Mouse (Mus musculus) hindbrain, embryonic 14.5 days (tissue): ENCODE data around the gene Svs2. TPM values are rescaled to one million over a fixed set of nuclear protein-coding genes. Genes with fewer than 3 reads are reported as not detected.
"Not testable (repeated sequence)": the region's sequence is repeated elsewhere in the genome, so short reads cannot be mapped to it uniquely, and the experiment has no call there.

Source experiments
- ATAC-seq: fragments of 200-750 bp; cut with Nextera tagmentation; 2 replicates; pipeline ENCODE4 v1.8.0; 2017; ENCODE audit warnings: moderate number of reproducible peaks, mild to moderate bottlenecking, moderate TSS enrichment, moderate library complexity; ENCODE audit not compliant: low FRiP score
- DNase-seq: peaks from one replicate; pipeline ENCODE4 v3.0.0-alpha.2; 2015; ENCODE audit warnings: low spot score
- H3K27ac ChIP-seq: fragments of 300-500 bp; sonication (generic); 2 replicates; pipeline ENCODE4 v1.5.1; 2014; ENCODE audit warnings: mild to moderate bottlenecking, moderate library complexity
- H3K27me3 ChIP-seq: fragments of 300-500 bp; sonication (generic); 2 replicates; pipeline ENCODE4 v1.6.1; 2014; ENCODE audit warnings: mild to moderate bottlenecking, low read length, mixed read lengths; ENCODE audit not compliant: control insufficient read depth, insufficient read depth
- H3K36me3 ChIP-seq: fragments of 300-500 bp; sonication (generic); replicated peaks from 2 replicates; pipeline ENCODE4 v1.6.1; 2014; ENCODE audit not compliant: control insufficient read depth, insufficient read depth
- H3K4me1 ChIP-seq: fragments of 300-500 bp; sonication (generic); replicated peaks from 2 replicates; pipeline ENCODE4 v1.6.1; 2014; ENCODE audit warnings: antibody characterized with exemption, low read length, mixed read lengths; ENCODE audit not compliant: control insufficient read depth, insufficient read depth
- H3K4me2 ChIP-seq: fragments of 300-500 bp; sonication (generic); replicated peaks from 2 replicates; pipeline ENCODE4 v1.6.1; 2014; ENCODE audit warnings: mild to moderate bottlenecking, moderate library complexity
- H3K4me3 ChIP-seq: fragments of 300-500 bp; sonication (generic); replicated peaks from 2 replicates; pipeline ENCODE4 v1.5.1; 2014; ENCODE audit warnings: mild to moderate bottlenecking, low read length
- H3K9ac ChIP-seq: fragments of 300-500 bp; sonication (generic); 2 replicates; pipeline ENCODE4 v1.6.1; 2014
- H3K9me3 ChIP-seq: fragments of 300-500 bp; sonication (generic); 2 replicates; pipeline ENCODE4 v1.6.1; 2016; ENCODE audit warnings: low read length; ENCODE audit not compliant: control insufficient read depth
- WGBS: fragments of 180-500 bp; shearing (Covaris S2); extraction: QIAGEN DNeasy Blood & Tissue Kit; methylation state at CpG from one replicate; pipeline ENCODE4 v1.1.7; 2014; 5-methylcytosine and 5-hydroxymethylcytosine counted together
- polyA plus RNA-seq: library from polyadenylated mRNA; unstranded; fragments of >200 nt; fragmentation: Nextera tagmentation; extraction: Ambion mirVana; gene quantifications from 2 replicates; pipeline ENCODE4 v1.2.1, GENCODE M21; 2014

Svs2 gene
- polyA plus RNA-seq, 1 experiment from 2014 or later: not detected

- H3K4me2 ChIP-seq: no peak overlapping the region
- H3K9ac ChIP-seq: no peak overlapping the region
- ATAC-seq (no peak), DNase-seq (no peak)
- no peaks in the 10 kb centered on the region for H3K27me3 ChIP-seq
- H3K27ac ChIP-seq: no peak overlapping the region
- H3K36me3 ChIP-seq: no peaks in the 10 kb centered on the region
- 81% methylated on average over 4 of the region's 4 CpGs for WGBS
- no peaks in the 10 kb centered on the region for H3K9me3 ChIP-seq
- H3K4me1 ChIP-seq: no peaks in the 10 kb centered on the region
- no peak overlapping the region for H3K4me3 ChIP-seq
Observed at GRCm38 (mm10) chr2:164206676-164207075, 31.6 kb downstream of the Svs2 start.

GRCm38 (mm10) chr2:164206011-164206410, 32.3 kb downstream of the Svs2 start:
- not testable (repeated sequence) for H3K4me2 ChIP-seq, H3K27me3 ChIP-seq, DNase-seq, H3K4me3 ChIP-seq, H3K9ac ChIP-seq, H3K9me3 ChIP-seq, H3K36me3 ChIP-seq, H3K27ac ChIP-seq, ATAC-seq, H3K4me1 ChIP-seq
- WGBS: 89% methylated on average over 10 of the region's 10 CpGs

GRCm38 (mm10) chr2:164199626-164200327, 38.5 kb downstream of the Svs2 start, which contains the start of gene Wfdc15a:
Wfdc15a (minus strand) TSS chr2:164200130.
- 75% methylated on average over 20 of the region's 20 CpGs for WGBS
- ATAC-seq: no peak

GRCm38 (mm10) chr2:164196700-164196990, 41.6 kb downstream of the Svs2 start:
- no peak for ATAC-seq
- H3K4me3 ChIP-seq: no peak overlapping the region
- WGBS: 85% methylated on average over 5 of the region's 5 CpGs
- no peak for DNase-seq
- no peaks in the 10 kb centered on the region for H3K36me3 ChIP-seq
- no peak overlapping the region for H3K4me2 ChIP-seq
- no peak overlapping the region for H3K9ac ChIP-seq
- H3K9me3 ChIP-seq: no peaks in the 10 kb centered on the region
- no peak overlapping the region for H3K27ac ChIP-seq
- no peaks in the 10 kb centered on the region for H3K27me3 ChIP-seq
- no peaks in the 10 kb centered on the region for H3K4me1 ChIP-seq

More at GRCm38 (mm10) chr2:164199626-164200327, 38.5 kb downstream of the Svs2 start, which contains the start of gene Wfdc15a:
- no peak within 1 kb of the TSS for H3K4me3 ChIP-seq
- no peaks in the 10 kb centered on the region for H3K4me1 ChIP-seq
- DNase-seq: no peak
- H3K9ac ChIP-seq: no peak within 1 kb of the TSS
- H3K4me2 ChIP-seq: no peak within 1 kb of the TSS
- H3K9me3 ChIP-seq: no peaks in the 10 kb centered on the region
- H3K27me3 ChIP-seq: no peaks in the 10 kb centered on the region
- H3K36me3 ChIP-seq: no peaks in the 10 kb centered on the region
- H3K27ac ChIP-seq: no peak within 1 kb of the TSS

- Histone ChIP-seq H3K9me3 (no peaks in the 10 kb centered on the region), H3K27ac (no peak overlapping the region), H3K4me1 (no peaks in the 10 kb centered on the region), H3K27me3 (no peaks in the 10 kb centered on the region), H3K4me2 (no peak overlapping the region), H3K36me3 (no peaks in the 10 kb centered on the region), H3K4me3 (no peak overlapping the region), H3K9ac (no peak overlapping the region)
- no peak for ATAC-seq
- WGBS: 89% methylated on average over 5 of the region's 5 CpGs
- DNase-seq: no peak
Observed at GRCm38 (mm10) chr2:164195971-164196699, 42.1 kb downstream of the Svs2 start.

- ATAC-seq: no peak
- Histone ChIP-seq H3K27me3 (no peaks in the 10 kb centered on the region), H3K4me3 (no peak overlapping the region), H3K36me3 (no peaks in the 10 kb centered on the region), H3K4me2 (no peak overlapping the region), H3K27ac (no peak overlapping the region), H3K4me1 (no peaks in the 10 kb centered on the region), H3K9ac (no peak overlapping the region), H3K9me3 (no peaks in the 10 kb centered on the region)
- DNase-seq: no peak
- 83% methylated on average over 5 of the region's 5 CpGs for WGBS
Observed at GRCm38 (mm10) chr2:164194959-164195630, 43.2 kb downstream of the Svs2 start.

GRCm38 (mm10) chr2:164192279-164192678, 46.0 kb downstream of the Svs2 start:
- Histone ChIP-seq H3K4me3 (no peak overlapping the region), H3K27me3 (no peaks in the 10 kb centered on the region), H3K27ac (no peak overlapping the region), H3K36me3 (no peaks in the 10 kb centered on the region), H3K4me1 (no peaks in the 10 kb centered on the region), H3K9ac (no peak overlapping the region), H3K9me3 (no peaks in the 10 kb centered on the region), H3K4me2 (no peak overlapping the region)
- no peak for ATAC-seq
- DNase-seq: no peak

- no peaks in the 10 kb centered on the region for H3K27me3 ChIP-seq
- no peaks in the 10 kb centered on the region for H3K4me1 ChIP-seq
- H3K9me3 ChIP-seq: no peaks in the 10 kb centered on the region
- DNase-seq (no peak), ATAC-seq (no peak)
- H3K36me3 ChIP-seq: no peaks in the 10 kb centered on the region
- 94% methylated on average over 6 of the region's 6 CpGs for WGBS
- H3K27ac ChIP-seq: no peak within 1 kb of the TSS
- H3K4me2 ChIP-seq: no peak within 1 kb of the TSS
- no peak within 1 kb of the TSS for H3K9ac ChIP-seq
- no peak within 1 kb of the TSS for H3K4me3 ChIP-seq
Observed at GRCm38 (mm10) chr2:164190576-164190975, 47.7 kb downstream of the Svs2 start, which contains the start of gene Wfdc12. Wfdc12 (minus strand) TSS chr2:164190608.

- no peaks in the 10 kb centered on the region for H3K36me3 ChIP-seq
- H3K9me3 ChIP-seq: no peaks in the 10 kb centered on the region
- ATAC-seq: no peak
- 29% methylated on average over 5 of the region's 5 CpGs for WGBS
- DNase-seq: no peak
- H3K27ac ChIP-seq: no peak overlapping the region
- H3K4me1 ChIP-seq: no peaks in the 10 kb centered on the region
- H3K4me2 ChIP-seq: no peak overlapping the region
- H3K27me3 ChIP-seq: no peaks in the 10 kb centered on the region
- no peak overlapping the region for H3K9ac ChIP-seq
- H3K4me3 ChIP-seq: no peak overlapping the region
Observed at GRCm38 (mm10) chr2:164188722-164189121, 49.5 kb downstream of the Svs2 start.
